Mouse (Mus musculus) liver, postnatal 0 days (tissue): ENCODE measurements around the gene Ints14.

Source experiments
- CTCF ChIP-seq: sonication (generic); IDR thresholded peaks from 2 replicates; pipeline ENCODE4 v1.5.1; 2016; ENCODE audit warnings: antibody characterized with exemption, low read depth
- EP300 ChIP-seq: IDR thresholded peaks from 2 replicates; pipeline ENCODE4 v1.6.1; 2016; ENCODE audit warnings: antibody characterized with exemption, low read depth, mild to moderate bottlenecking

GRCm38 (mm10) chr9:65005737-65006136 is 45.0 kb downstream of the Ints14 start:
- TF ChIP-seq CTCF (no peak), EP300 (no peak)
